Mouse (Mus musculus): ENCODE measurements around the gene Zzef1. TPM values are rescaled to one million over a fixed set of nuclear protein-coding genes. Genes with fewer than 3 reads are reported as not detected.

Gene Zzef1
- total RNA-seq, 2 experiments from 2014 or later: 47.8 to 49.5 TPM

- H3K27ac ChIP-seq: no peak overlapping the region
- no peak for DNase-seq (ENCODE audit: low spot score in 2 of 2)
- H3K4me3 ChIP-seq: no peak overlapping the region
- no peak for TF ChIP-seq CTCF (conservative IDR thresholded peaks at IDR 0.05)
Observed at GRCm38 (mm10) chr11:72816859-72817258, 20.8 kb downstream of the Zzef1 start.

GRCm38 (mm10) chr11:72818067-72818466, 22.0 kb downstream of the Zzef1 start:
- Histone ChIP-seq H3K27ac (no peak overlapping the region), H3K4me3 (no peak overlapping the region)
- no peak for TF ChIP-seq CTCF (conservative IDR thresholded peaks at IDR 0.05)
- no peak for DNase-seq (ENCODE audit: low spot score in 2 of 2)

- no peak overlapping the region for H3K4me3 ChIP-seq
- TF ChIP-seq CTCF (conservative IDR thresholded peaks at IDR 0.05): no peak
- H3K27ac ChIP-seq: no peak overlapping the region
- DNase-seq (ENCODE audit: low spot score in 2 of 2): no peak
Observed at GRCm38 (mm10) chr11:72821041-72821440, 25.0 kb downstream of the Zzef1 start.

GRCm38 (mm10) chr11:72829869-72830268, 33.8 kb downstream of the Zzef1 start:
- H3K27ac ChIP-seq: no peak overlapping the region
- H3K4me3 ChIP-seq: no peak overlapping the region
- TF ChIP-seq CTCF (conservative IDR thresholded peaks at IDR 0.05): no peak
- no peak for DNase-seq (ENCODE audit: low spot score in 2 of 2)

- H3K4me3 ChIP-seq: no peak overlapping the region
- DNase-seq (ENCODE audit: low spot score in 2 of 2): no peak
- TF ChIP-seq CTCF (conservative IDR thresholded peaks at IDR 0.05): no peak
Observed at GRCm38 (mm10) chr11:72842731-72843130, 46.7 kb downstream of the Zzef1 start.

GRCm38 (mm10) chr11:72843576-72843975, 47.5 kb downstream of the Zzef1 start:
- TF ChIP-seq CTCF (conservative IDR thresholded peaks at IDR 0.05): no peak

More at GRCm38 (mm10) chr11:72842731-72843130, 46.7 kb downstream of the Zzef1 start:
- no peak overlapping the region for H3K27ac ChIP-seq

GRCm38 (mm10) chr11:72845526-72845925, 49.5 kb downstream of the Zzef1 start:
- H3K27ac ChIP-seq: no peak overlapping the region
- TF ChIP-seq CTCF (conservative IDR thresholded peaks at IDR 0.05): no peak
- no peak for DNase-seq (ENCODE audit: low spot score in 2 of 2)
- no peak overlapping the region for H3K4me3 ChIP-seq

More at GRCm38 (mm10) chr11:72843576-72843975, 47.5 kb downstream of the Zzef1 start:
- Histone ChIP-seq H3K27ac (no peak overlapping the region), H3K4me3 (no peak overlapping the region)
- no peak for DNase-seq (ENCODE audit: low spot score in 2 of 2)

- TF ChIP-seq CTCF (conservative IDR thresholded peaks at IDR 0.05): no peak
- no peak for DNase-seq (ENCODE audit: low spot score in 2 of 2)
- no peak overlapping the region for H3K4me3 ChIP-seq
- H3K27ac ChIP-seq: no peak overlapping the region
Observed at GRCm38 (mm10) chr11:72846685-72847084, 50.7 kb downstream of the Zzef1 start.

- TF ChIP-seq CTCF (conservative IDR thresholded peaks at IDR 0.05): no peak
- H3K27ac ChIP-seq: no peak overlapping the region
- DNase-seq (ENCODE audit: low spot score in 2 of 2): no peak
- H3K4me3 ChIP-seq: no peak overlapping the region
Observed at GRCm38 (mm10) chr11:72847831-72848628, 52.0 kb downstream of the Zzef1 start.

- Histone ChIP-seq H3K27ac (peak overlapping the region; percentile 52), H3K4me3 (no peak overlapping the region)
- no peak for TF ChIP-seq CTCF (conservative IDR thresholded peaks at IDR 0.05)
- no peak for DNase-seq (ENCODE audit: low spot score in 2 of 2)
Observed at GRCm38 (mm10) chr11:72850419-72851131, 54.5 kb downstream of the Zzef1 start.

GRCm38 (mm10) chr11:72851214-72851613, 55.2 kb downstream of the Zzef1 start:
- Histone ChIP-seq H3K27ac (peak overlapping the region; percentile 52; the same call in 1 of the 2 replicates), H3K4me3 (no peak overlapping the region)
- no peak for DNase-seq (ENCODE audit: low spot score in 2 of 2)
- no peak for TF ChIP-seq CTCF (conservative IDR thresholded peaks at IDR 0.05)

GRCm38 (mm10) chr11:72852122-72852521, 56.1 kb downstream of the Zzef1 start:
- Histone ChIP-seq H3K27ac (peak overlapping the region; percentile 12; the same call in 1 of the 2 replicates), H3K4me3 (no peak overlapping the region)
- no peak for TF ChIP-seq CTCF (conservative IDR thresholded peaks at IDR 0.05)
- DNase-seq (ENCODE audit: low spot score in 2 of 2): no peak

- Histone ChIP-seq H3K27ac (no peak overlapping the region; the same call in 1 of the 2 replicates), H3K4me3 (no peak overlapping the region)
- TF ChIP-seq CTCF (conservative IDR thresholded peaks at IDR 0.05): no peak
- DNase-seq (ENCODE audit: low spot score in 2 of 2): no peak
Observed at GRCm38 (mm10) chr11:72853086-72853485, 57.1 kb downstream of the Zzef1 start.
